Mouse (Mus musculus) ES-Bruce4 (cell line): Measurements from ENCODE around the gene Rgr. TPM values are rescaled to one million over a fixed set of nuclear protein-coding genes. Genes with fewer than 3 reads are reported as not detected.
"Not testable (repeated sequence)": the region's sequence is repeated elsewhere in the genome, so short reads cannot be mapped to it uniquely, and the experiment has no call there.

Source experiments
- H3K27ac ChIP-seq: 2 replicates; pipeline ENCODE4 v1.5.1; 2012; ENCODE audit warnings: low read length, inconsistent platforms; ENCODE audit not compliant: insufficient read depth
- H3K27me3 ChIP-seq: 2 replicates; pipeline ENCODE4 v1.6.1; 2012; ENCODE audit warnings: mild to moderate bottlenecking, low read length, inconsistent platforms; ENCODE audit not compliant: control insufficient read depth, poor library complexity, insufficient read depth, severe bottlenecking
- H3K36me3 ChIP-seq: 2 replicates; pipeline ENCODE4 v1.6.1; 2012; ENCODE audit warnings: inconsistent platforms, mild to moderate bottlenecking, low read length, moderate library complexity; ENCODE audit not compliant: control insufficient read depth, poor library complexity, insufficient read depth, severe bottlenecking
- H3K4me1 ChIP-seq: one replicate; pipeline ENCODE4 v1.8.1; 2011; ENCODE audit warnings: low read length; ENCODE audit not compliant: control insufficient read depth, insufficient read depth
- H3K4me3 ChIP-seq: 2 replicates; pipeline ENCODE4 v1.5.1; 2011; ENCODE audit warnings: low read depth, mild to moderate bottlenecking, low read length
- H3K9ac ChIP-seq: 2 replicates; pipeline ENCODE4 v1.6.1; 2012; ENCODE audit warnings: low read depth, mild to moderate bottlenecking, inconsistent platforms; ENCODE audit not compliant: poor library complexity, severe bottlenecking
- H3K9me3 ChIP-seq: replicated peaks from 2 replicates; pipeline ENCODE4 v1.6.1; 2012; ENCODE audit warnings: mild to moderate bottlenecking, low read length, inconsistent platforms; ENCODE audit not compliant: control insufficient read depth, poor library complexity, insufficient read depth, severe bottlenecking
- CTCF ChIP-seq: IDR thresholded peaks from one replicate; pipeline ENCODE4 v1.8.1; 2011; ENCODE audit warnings: low read depth, low read length
- EP300 ChIP-seq: IDR thresholded peaks from 2 replicates; pipeline ENCODE4 v1.6.1; 2011; ENCODE audit warnings: low read depth, low read length; ENCODE audit not compliant: insufficient read depth
- POLR2A ChIP-seq: IDR thresholded peaks from one replicate; pipeline ENCODE4 v1.8.1; 2011; ENCODE audit warnings: low read length; ENCODE audit not compliant: insufficient read depth
- polyA plus RNA-seq: library from polyadenylated mRNA; stranded (reverse); fragments of >200 nt; gene quantifications from 2 replicates; pipeline ENCODE4 v1.2.4, GENCODE M21; 2011; ENCODE audit warnings: low read depth; ENCODE audit not compliant: missing spikeins, insufficient read depth, insufficient read length

Rgr gene
- polyA plus RNA-seq, 1 experiment, result not detected

DNA sequence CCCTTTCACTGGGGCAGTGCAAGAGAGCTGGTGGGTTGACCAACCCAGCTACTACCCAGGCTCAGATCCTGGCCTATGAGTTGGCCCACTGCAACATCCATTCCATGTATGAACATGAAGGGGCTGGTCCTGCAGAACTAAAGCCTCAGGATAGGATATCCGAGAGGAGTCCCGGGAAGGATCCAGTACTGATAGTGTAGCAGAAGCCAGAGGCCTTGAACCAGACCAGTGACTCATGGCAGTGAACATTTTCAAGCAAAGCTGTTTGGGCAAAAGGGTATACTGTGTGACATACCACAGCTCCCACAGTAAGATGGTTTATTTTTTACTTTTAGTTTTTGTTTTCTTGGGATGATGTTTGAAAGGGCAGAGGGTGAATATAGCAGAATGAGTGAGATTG is 39.1 kb downstream of the Rgr start:
- Histone ChIP-seq H3K4me3 (no peak overlapping the region), H3K36me3 (no peaks in the 10 kb centered on the region), H3K27me3 (no peaks in the 10 kb centered on the region), H3K27ac (no peak overlapping the region), H3K4me1 (no peaks in the 10 kb centered on the region), H3K9me3 (no peaks in the 10 kb centered on the region), H3K9ac (no peak overlapping the region)
- no peak for TF ChIP-seq EP300
- no peak for TF ChIP-seq CTCF
- TF ChIP-seq POLR2A, result no peak

- H3K4me1 ChIP-seq, result no peaks in the 10 kb centered on the region
- H3K36me3 ChIP-seq, result no peaks in the 10 kb centered on the region
- no peak overlapping the region for H3K4me3 ChIP-seq
- no peaks in the 10 kb centered on the region for H3K9me3 ChIP-seq
- H3K27me3 ChIP-seq, result no peaks in the 10 kb centered on the region
- no peak overlapping the region for H3K27ac ChIP-seq
- no peak overlapping the region for H3K9ac ChIP-seq
- TF ChIP-seq CTCF, result no peak
Observed at GRCm38 (mm10) chr14:37006489-37006888, 42.3 kb downstream of the Rgr start.

DNA sequence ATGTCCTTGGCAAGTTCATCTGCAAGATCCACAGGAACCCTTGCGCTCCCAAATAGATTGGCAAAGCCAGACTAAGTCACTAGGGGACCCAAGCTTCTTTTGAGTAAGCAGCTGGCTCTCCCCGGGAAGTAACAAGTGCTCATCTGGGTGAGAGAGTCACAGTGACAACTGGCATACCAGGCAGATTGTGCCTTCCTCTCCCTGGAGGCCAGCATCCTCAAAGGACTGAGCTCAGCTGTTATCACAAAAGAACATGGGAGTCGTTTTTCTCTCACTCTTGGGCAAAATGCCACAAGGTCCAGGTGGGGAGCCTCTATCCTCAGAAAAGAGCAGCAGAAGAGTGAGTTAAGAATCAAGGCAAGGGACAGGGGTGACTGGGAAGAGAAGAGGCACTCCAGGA is 42.9 kb downstream of the Rgr start:
- no peak overlapping the region for H3K27ac ChIP-seq
- H3K27me3 ChIP-seq, result no peaks in the 10 kb centered on the region
- TF ChIP-seq POLR2A (no peak), CTCF (no peak), EP300 (no peak)
- H3K4me1 ChIP-seq, result no peaks in the 10 kb centered on the region
- no peak overlapping the region for H3K4me3 ChIP-seq
- H3K9ac ChIP-seq, result no peak overlapping the region
- H3K36me3 ChIP-seq, result no peaks in the 10 kb centered on the region
- no peaks in the 10 kb centered on the region for H3K9me3 ChIP-seq

GRCm38 (mm10) chr14:37003431-37004095 is 45.2 kb downstream of the Rgr start:
- no peaks in the 10 kb centered on the region for H3K36me3 ChIP-seq
- H3K9me3 ChIP-seq, result no peaks in the 10 kb centered on the region
- H3K4me3 ChIP-seq, result no peak overlapping the region
- H3K27me3 ChIP-seq, result no peaks in the 10 kb centered on the region
- H3K9ac ChIP-seq, result no peak overlapping the region
- no peaks in the 10 kb centered on the region for H3K4me1 ChIP-seq
- TF ChIP-seq CTCF, result no peak
- no peak for TF ChIP-seq POLR2A
- no peak for TF ChIP-seq EP300
- H3K27ac ChIP-seq, result no peak overlapping the region

DNA sequence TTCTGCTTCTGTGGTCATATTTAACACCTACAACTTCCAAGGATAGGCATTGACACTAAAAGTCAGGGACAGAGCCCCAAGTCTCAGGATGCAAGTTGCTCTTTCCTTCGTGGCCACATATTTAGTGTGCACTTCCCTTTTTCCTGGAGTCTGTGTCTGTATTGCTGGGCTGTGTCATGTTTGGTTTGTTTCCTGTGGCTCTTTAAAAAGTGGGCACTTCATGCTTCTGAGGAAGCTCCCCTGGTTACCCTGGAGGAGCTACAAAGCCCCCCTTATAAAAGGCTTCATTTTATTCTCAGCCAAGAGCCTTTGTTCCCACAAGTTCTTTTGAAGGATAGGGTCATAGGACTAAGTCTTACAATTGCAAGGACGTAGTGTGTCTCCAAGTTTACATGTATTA is 45.9 kb downstream of the Rgr start:
- Histone ChIP-seq H3K9me3 (no peaks in the 10 kb centered on the region), H3K36me3 (no peaks in the 10 kb centered on the region), H3K4me1 (no peaks in the 10 kb centered on the region), H3K4me3 (no peak overlapping the region), H3K27ac (no peak overlapping the region), H3K27me3 (no peaks in the 10 kb centered on the region), H3K9ac (no peak overlapping the region)
- TF ChIP-seq POLR2A (no peak), EP300 (no peak), CTCF (no peak)

- not testable (repeated sequence) for H3K9me3 ChIP-seq, H3K4me3 ChIP-seq, H3K27me3 ChIP-seq, H3K27ac ChIP-seq, H3K36me3 ChIP-seq, H3K9ac ChIP-seq, H3K4me1 ChIP-seq
Observed at GRCm38 (mm10) chr14:37000780-37001179, 48.0 kb downstream of the Rgr start.
